Mouse (Mus musculus) ZHBTc4 (cell line): ENCODE results near the gene Mllt10.

Experiments used
- DNase-seq: peaks from one replicate; pipeline ENCODE4 v3.0.0-alpha.2; 2011; ENCODE audit warnings: low read depth, low spot score

Gene Mllt10

GRCm38 (mm10) chr2:18087695-18088094 lies 32.7 kb downstream of the Mllt10 start:
- DNase-seq, result peak; percentile 80

GRCm38 (mm10) chr2:18093858-18094257 lies 38.8 kb downstream of the Mllt10 start:
- DNase-seq, result no peak

- peak; percentile 33 for DNase-seq
Observed at GRCm38 (mm10) chr2:18094319-18094718, 39.3 kb downstream of the Mllt10 start.

GRCm38 (mm10) chr2:18095804-18096203 lies 40.8 kb downstream of the Mllt10 start:
- no peak for DNase-seq

GRCm38 (mm10) chr2:18100914-18101313 lies 45.9 kb downstream of the Mllt10 start:
- DNase-seq, result peak; percentile 77

- no peak for DNase-seq
Observed at GRCm38 (mm10) chr2:18107561-18107960, 52.5 kb downstream of the Mllt10 start.

- DNase-seq, result no peak
Observed at GRCm38 (mm10) chr2:18108214-18108613, 53.2 kb downstream of the Mllt10 start.

- DNase-seq, result peak; percentile 64
Observed at GRCm38 (mm10) chr2:18111411-18111810, 56.4 kb downstream of the Mllt10 start.

GRCm38 (mm10) chr2:18116432-18116831 lies 61.4 kb downstream of the Mllt10 start:
- peak; percentile 40 for DNase-seq

- DNase-seq, result no peak
Observed at GRCm38 (mm10) chr2:18138131-18138530, 83.1 kb downstream of the Mllt10 start.

GRCm38 (mm10) chr2:18139646-18140045 lies 84.6 kb downstream of the Mllt10 start:
- DNase-seq, result no peak

- no peak for DNase-seq
Observed at GRCm38 (mm10) chr2:18156131-18156530, 101.1 kb downstream of the Mllt10 start.

GRCm38 (mm10) chr2:18159426-18159825 lies 104.4 kb downstream of the Mllt10 start:
- DNase-seq, result no peak

- no peak for DNase-seq
Observed at GRCm38 (mm10) chr2:18160992-18161391, 106.0 kb downstream of the Mllt10 start.

GRCm38 (mm10) chr2:18165511-18165910 lies 110.5 kb downstream of the Mllt10 start:
- DNase-seq, result no peak

GRCm38 (mm10) chr2:18169174-18169948 lies 114.3 kb downstream of the Mllt10 start:
- DNase-seq, result no peak

- DNase-seq, result no peak
Observed at GRCm38 (mm10) chr2:18175234-18175633, 120.2 kb downstream of the Mllt10 start.

GRCm38 (mm10) chr2:18176235-18176634 lies 121.2 kb downstream of the Mllt10 start:
- DNase-seq, result no peak

GRCm38 (mm10) chr2:18180323-18180722 lies 125.3 kb downstream of the Mllt10 start:
- no peak for DNase-seq

GRCm38 (mm10) chr2:18181631-18182030 lies 126.6 kb downstream of the Mllt10 start:
- no peak for DNase-seq

GRCm38 (mm10) chr2:18183079-18183478 lies 128.0 kb downstream of the Mllt10 start:
- no peak for DNase-seq

GRCm38 (mm10) chr2:18188367-18188766 lies 133.3 kb downstream of the Mllt10 start:
- DNase-seq, result no peak

GRCm38 (mm10) chr2:18195285-18195684 lies 140.2 kb downstream of the Mllt10 start:
- no peak for DNase-seq
